Mouse (Mus musculus): ENCODE data around the gene Ergic1.

The Ergic1 gene

GRCm38 (mm10) chr17:26575786-26576690 lies 14.7 kb downstream of the Ergic1 start:
- peak; percentile 90 for DNase-seq (ENCODE audit: low read depth, low spot score)

- DNase-seq (ENCODE audit: low read depth, low spot score) = peak; percentile 57
These were observed 15.5 kb downstream of the Ergic1 start for GRCm38 (mm10) chr17:26576833-26577232.

DNA sequence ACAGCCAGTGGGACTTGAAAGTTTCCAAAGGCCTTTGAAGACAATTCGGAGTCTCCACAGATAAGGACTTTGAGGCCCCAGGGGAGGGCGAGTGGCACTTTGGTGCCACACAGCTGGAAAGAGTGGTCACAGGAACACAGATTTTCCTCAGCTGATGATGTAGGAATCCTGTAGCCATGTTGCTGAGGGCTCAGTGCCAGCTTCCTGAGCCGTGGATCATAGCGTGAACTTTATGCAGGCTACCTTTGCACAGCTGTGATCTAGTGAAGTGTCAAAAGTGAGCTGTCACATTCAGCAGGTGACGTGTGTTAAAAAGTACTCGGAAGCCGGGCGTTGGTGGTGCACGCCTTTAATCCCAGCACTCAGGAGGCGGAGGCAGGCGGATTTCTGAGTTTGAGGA lies 16.0 kb downstream of the Ergic1 start:
- peak; percentile 51 for DNase-seq (ENCODE audit: low read depth, low spot score)

GRCm38 (mm10) chr17:26578162-26578561 lies 16.9 kb downstream of the Ergic1 start:
- no peak for DNase-seq (ENCODE audit: low read depth, low spot score)

- no peak for DNase-seq (ENCODE audit: low read depth, low spot score)
These were observed 17.5 kb downstream of the Ergic1 start for GRCm38 (mm10) chr17:26578771-26579170.

DNA sequence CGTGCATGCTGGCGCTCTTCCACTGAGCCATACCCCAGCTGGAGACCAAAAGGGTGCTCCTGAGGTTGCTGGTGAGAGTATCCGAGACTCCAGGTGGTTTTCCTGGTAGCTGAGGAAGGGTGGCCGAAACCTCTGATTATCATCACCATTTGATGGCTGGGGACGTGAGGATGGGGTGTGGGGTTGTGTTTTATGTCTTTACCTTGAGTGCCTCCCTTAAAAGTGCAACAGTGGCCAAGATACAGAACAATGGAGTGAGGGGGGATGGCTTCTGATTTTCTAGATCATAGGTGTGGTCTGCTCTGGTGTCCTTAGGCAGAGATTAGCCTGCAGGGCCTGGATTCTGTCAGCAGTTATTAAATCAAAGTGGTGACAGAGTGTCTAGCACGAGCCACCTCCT lies 18.1 kb downstream of the Ergic1 start:
- DNase-seq (ENCODE audit: low read depth, low spot score) = no peak

DNA sequence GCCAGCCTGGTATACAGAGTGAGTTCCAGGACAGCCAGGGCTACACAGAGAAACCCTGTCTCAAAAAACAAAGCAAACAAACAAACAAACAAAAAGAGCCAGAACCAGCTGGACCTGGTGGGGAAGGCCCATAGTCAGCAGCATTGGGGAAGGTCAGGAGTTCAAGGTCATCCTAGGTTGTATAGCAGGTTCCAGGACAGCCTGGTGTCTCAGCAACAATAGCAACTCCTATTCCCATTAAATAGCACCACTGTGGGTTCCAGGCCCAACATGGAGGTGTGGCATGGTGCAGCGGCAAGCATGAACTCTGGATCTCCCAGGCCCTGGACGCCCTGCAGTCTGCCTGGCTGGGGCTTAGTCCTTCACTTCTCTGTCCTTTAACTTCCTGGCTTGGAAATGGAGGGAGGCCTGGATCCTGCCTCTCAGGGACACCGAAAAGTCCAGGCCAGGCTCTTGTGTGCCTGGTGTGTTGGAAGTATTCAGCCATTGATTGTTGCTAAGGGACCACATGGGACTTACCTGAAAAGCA lies 19.6 kb downstream of the Ergic1 start:
- no peak for DNase-seq (ENCODE audit: low read depth, low spot score)

- DNase-seq (ENCODE audit: low read depth, low spot score) = peak; percentile 68
These were observed 21.0 kb downstream of the Ergic1 start for GRCm38 (mm10) chr17:26582297-26582696.

GRCm38 (mm10) chr17:26583056-26583455 lies 21.8 kb downstream of the Ergic1 start:
- no peak for DNase-seq (ENCODE audit: low read depth, low spot score)

- no peak for DNase-seq (ENCODE audit: low read depth, low spot score)
These were observed 22.3 kb downstream of the Ergic1 start for GRCm38 (mm10) chr17:26583606-26584005.

DNA sequence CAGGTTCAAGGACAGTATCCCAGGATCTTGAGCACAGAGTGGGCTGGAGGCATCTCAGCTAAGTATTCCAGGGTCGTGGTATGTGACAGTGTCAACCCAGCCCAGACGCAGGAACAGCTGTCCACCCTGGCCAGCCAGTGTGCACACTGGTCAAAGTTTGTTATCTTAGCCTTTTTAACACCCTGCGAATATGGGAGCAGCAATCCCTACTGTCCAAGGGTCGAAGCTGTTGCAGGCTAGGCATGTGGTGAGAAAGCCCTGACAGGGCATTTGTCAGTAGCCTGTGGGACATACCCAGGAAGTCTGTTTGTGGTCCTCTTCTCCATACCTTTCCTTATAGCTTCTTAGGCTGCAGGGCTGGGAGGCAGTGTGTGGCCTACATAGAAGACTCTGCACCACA lies 22.8 kb downstream of the Ergic1 start:
- DNase-seq (ENCODE audit: low read depth, low spot score) = no peak

- DNase-seq (ENCODE audit: low read depth, low spot score) = peak; percentile 42
These were observed 23.4 kb downstream of the Ergic1 start for GRCm38 (mm10) chr17:26584558-26585136.

GRCm38 (mm10) chr17:26587961-26588487 lies 26.7 kb downstream of the Ergic1 start:
- peak; percentile 61 for DNase-seq (ENCODE audit: low read depth, low spot score)

DNA sequence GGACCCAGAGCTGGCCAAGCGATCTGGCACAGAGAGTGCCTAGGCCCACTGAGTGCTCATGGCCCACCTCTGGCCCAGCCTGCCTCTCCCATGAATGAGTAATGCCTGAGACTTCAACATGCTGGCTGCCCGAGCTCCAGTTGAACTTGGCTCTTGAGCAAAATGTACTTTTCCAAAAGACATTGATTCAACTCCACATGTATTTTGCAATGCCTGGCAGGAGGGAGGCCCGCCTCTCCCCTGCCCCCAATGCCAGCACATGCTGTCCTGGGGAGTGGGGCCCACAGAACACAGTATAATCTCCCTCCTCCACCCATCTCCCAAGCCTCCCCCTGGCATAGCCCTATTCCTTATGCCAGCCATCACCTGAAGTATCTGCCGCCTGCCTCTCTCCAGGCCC lies 31.2 kb downstream of the Ergic1 start:
- DNase-seq (ENCODE audit: low read depth, low spot score) = no peak

- DNase-seq (ENCODE audit: low read depth, low spot score) = no peak
These were observed 31.9 kb downstream of the Ergic1 start for GRCm38 (mm10) chr17:26593199-26593598.

DNA sequence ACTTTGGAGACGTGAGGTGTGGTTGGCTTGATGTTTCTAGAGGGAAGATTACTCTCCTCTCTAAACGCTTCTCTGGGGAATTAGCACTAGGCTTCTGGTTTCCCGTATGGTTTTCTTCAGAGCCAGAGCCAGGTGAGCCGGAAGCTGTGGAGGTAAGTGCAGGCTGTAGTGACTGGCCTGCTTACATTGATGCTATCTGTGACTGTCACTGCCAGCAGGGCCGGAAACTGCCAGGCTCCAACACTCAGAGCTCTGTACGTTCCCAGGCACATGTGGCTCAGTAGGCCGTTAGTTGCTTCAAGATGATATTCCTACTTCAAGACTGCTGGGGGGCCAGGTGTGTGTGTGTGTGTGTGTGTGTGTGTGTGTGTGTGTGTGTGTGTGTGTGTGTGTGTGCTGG lies 32.9 kb downstream of the Ergic1 start:
- DNase-seq (ENCODE audit: low read depth, low spot score) = no peak

GRCm38 (mm10) chr17:26594958-26595357 lies 33.7 kb downstream of the Ergic1 start:
- no peak for DNase-seq (ENCODE audit: low read depth, low spot score)

DNA sequence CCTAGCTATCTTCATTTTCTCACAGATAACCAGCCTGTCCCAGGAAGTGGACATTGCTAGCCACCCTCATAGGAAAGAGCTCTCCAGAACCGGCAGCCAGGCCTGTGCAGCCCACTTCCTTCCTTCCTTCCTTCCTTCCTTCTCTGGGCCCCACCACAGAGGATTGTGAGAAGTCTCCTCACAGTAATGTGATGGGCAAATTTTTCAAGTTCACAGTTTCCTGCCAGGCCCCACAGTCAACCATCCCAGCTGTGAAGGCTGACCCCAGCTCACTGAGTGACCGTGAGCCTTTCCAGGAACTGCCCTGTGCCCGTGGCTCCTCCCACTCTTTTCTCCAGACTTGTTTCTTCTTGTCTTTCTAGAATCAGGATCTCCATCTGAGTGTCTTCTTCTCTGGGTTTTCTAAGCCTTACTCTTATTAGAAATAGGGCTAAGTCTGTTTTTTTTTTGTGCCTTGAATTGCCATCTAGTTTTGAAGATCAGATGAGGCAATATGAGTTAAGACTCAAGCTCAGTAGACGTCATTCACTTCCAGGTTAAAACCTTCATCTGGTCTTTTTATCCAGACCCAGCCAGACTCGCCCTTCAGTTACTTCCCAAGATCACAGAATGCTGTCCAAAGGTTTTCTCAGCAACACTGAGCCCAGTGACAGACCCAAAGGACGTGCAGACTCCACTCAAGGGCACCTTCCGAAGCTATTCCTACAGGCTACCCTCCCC lies 34.3 kb downstream of the Ergic1 start:
- DNase-seq (ENCODE audit: low read depth, low spot score) = no peak

GRCm38 (mm10) chr17:26596168-26596658 lies 34.9 kb downstream of the Ergic1 start:
- DNase-seq (ENCODE audit: low read depth, low spot score) = peak; percentile 89

GRCm38 (mm10) chr17:26596856-26597481 lies 35.7 kb downstream of the Ergic1 start:
- peak; percentile 57 for DNase-seq (ENCODE audit: low read depth, low spot score)

GRCm38 (mm10) chr17:26598845-26599244 lies 37.6 kb downstream of the Ergic1 start:
- no peak for DNase-seq (ENCODE audit: low read depth, low spot score)
